Mouse (Mus musculus): ENCODE measurements at regions not wholly inside any gene's neighbourhood (a gene's known extent, or its start where the extent isn't known, plus 50 kb on each side); places are given as distances from the start of the nearest gene placed in this dataset.
A peak's percentile ranks its signal among the peaks of the same experiment; 100 is the strongest.

GRCm38 (mm10) chr8:126733779-126734178 is 140.0 kb upstream of the Irf2bp2 start:
- Histone ChIP-seq H3K4me1 (ENCODE audit: control insufficient read depth, insufficient read depth, insufficient read length, low read length) (peaks cover 37% of the 10 kb centered on the region), H3K27ac (ENCODE audit: insufficient read depth, low read depth, low read length) (no peak overlapping the region), H3K4me3 (ENCODE audit: low read depth, low read length) (no peak overlapping the region), H3K27me3 (ENCODE audit: control insufficient read depth, insufficient read depth, low read length) (no peaks in the 10 kb centered on the region), H3K36me3 (ENCODE audit: control insufficient read depth, insufficient read depth, low read length) (no peaks in the 10 kb centered on the region)
- no peak for TF ChIP-seq CTCF (IDR thresholded peaks at IDR 0.05; ENCODE audit: extremely low read depth, insufficient read length, insufficient replicate concordance, low read depth, low read length)
- no peak for TF ChIP-seq POLR2A (IDR thresholded peaks at IDR 0.05; ENCODE audit: low read depth, low read length)
- WGBS, result 86% methylated on average over 6 of the region's 6 CpGs

- Histone ChIP-seq H3K36me3 (ENCODE audit: control insufficient read depth, insufficient read depth, low read length) (no peaks in the 10 kb centered on the region), H3K27me3 (ENCODE audit: control insufficient read depth, insufficient read depth, low read length) (no peaks in the 10 kb centered on the region), H3K4me1 (ENCODE audit: control insufficient read depth, insufficient read depth, insufficient read length, low read length) (peaks cover 33% of the 10 kb centered on the region), H3K4me3 (ENCODE audit: low read depth, low read length) (no peak overlapping the region), H3K27ac (ENCODE audit: insufficient read depth, low read depth, low read length) (no peak overlapping the region)
- no peak for TF ChIP-seq CTCF (IDR thresholded peaks at IDR 0.05; ENCODE audit: extremely low read depth, insufficient read length, insufficient replicate concordance, low read depth, low read length)
- no peak for TF ChIP-seq POLR2A (IDR thresholded peaks at IDR 0.05; ENCODE audit: low read depth, low read length)
- 91% methylated on average over 7 of the region's 7 CpGs for WGBS
Measured at GRCm38 (mm10) chr8:126733307-126733706, 139.5 kb upstream of the Irf2bp2 start.

- H3K4me1 ChIP-seq (ENCODE audit: control insufficient read depth, insufficient read depth, insufficient read length, low read length), result peaks cover 9% of the 10 kb centered on the region
- H3K27me3 ChIP-seq (ENCODE audit: control insufficient read depth, insufficient read depth, low read length), result no peaks in the 10 kb centered on the region
- no peak for TF ChIP-seq CTCF (IDR thresholded peaks at IDR 0.05; ENCODE audit: extremely low read depth, insufficient read length, insufficient replicate concordance, low read depth, low read length)
- no peak overlapping the region for H3K4me3 ChIP-seq (ENCODE audit: low read depth, low read length)
- H3K27ac ChIP-seq (ENCODE audit: insufficient read depth, low read depth, low read length), result no peak overlapping the region
- H3K36me3 ChIP-seq (ENCODE audit: control insufficient read depth, insufficient read depth, low read length), result no peaks in the 10 kb centered on the region
- 96% methylated on average over 3 of the region's 3 CpGs for WGBS
Measured at GRCm38 (mm10) chr8:126730017-126730631, 136.3 kb upstream of the Irf2bp2 start.

GRCm38 (mm10) chr8:126728987-126729632 is 135.3 kb upstream of the Irf2bp2 start:
- Histone ChIP-seq H3K4me3 (ENCODE audit: low read depth, low read length) (no peak overlapping the region), H3K4me1 (ENCODE audit: control insufficient read depth, insufficient read depth, insufficient read length, low read length) (peaks cover 13% of the 10 kb centered on the region; the same call in 1 of the 2 replicates), H3K36me3 (ENCODE audit: control insufficient read depth, insufficient read depth, low read length) (no peaks in the 10 kb centered on the region), H3K27me3 (ENCODE audit: control insufficient read depth, insufficient read depth, low read length) (no peaks in the 10 kb centered on the region), H3K27ac (ENCODE audit: insufficient read depth, low read depth, low read length) (0 out of 2 replicates have a peak overlapping the region, but pooled peaks have one; percentile 12)
- 75% methylated on average over 12 of the region's 12 CpGs for WGBS
- TF ChIP-seq POLR2A (IDR thresholded peaks at IDR 0.05; ENCODE audit: low read depth, low read length) (no peak), CTCF (IDR thresholded peaks at IDR 0.05; ENCODE audit: extremely low read depth, insufficient read length, insufficient replicate concordance, low read depth, low read length) (no peak)

GRCm38 (mm10) chr8:126728135-126728534 is 134.3 kb upstream of the Irf2bp2 start:
- Histone ChIP-seq H3K27me3 (ENCODE audit: control insufficient read depth, insufficient read depth, low read length) (no peaks in the 10 kb centered on the region), H3K4me1 (ENCODE audit: control insufficient read depth, insufficient read depth, insufficient read length, low read length) (peaks cover 20% of the 10 kb centered on the region; the same call in 1 of the 2 replicates), H3K27ac (ENCODE audit: insufficient read depth, low read depth, low read length) (no peak overlapping the region), H3K4me3 (ENCODE audit: low read depth, low read length) (no peak overlapping the region), H3K36me3 (ENCODE audit: control insufficient read depth, insufficient read depth, low read length) (no peaks in the 10 kb centered on the region)
- 94% methylated on average over 5 of the region's 5 CpGs for WGBS
- TF ChIP-seq CTCF (IDR thresholded peaks at IDR 0.05; ENCODE audit: extremely low read depth, insufficient read length, insufficient replicate concordance, low read depth, low read length), result no peak
- TF ChIP-seq POLR2A (IDR thresholded peaks at IDR 0.05; ENCODE audit: low read depth, low read length), result no peak

- Histone ChIP-seq H3K27me3 (ENCODE audit: control insufficient read depth, insufficient read depth, low read length) (no peaks in the 10 kb centered on the region), H3K4me1 (ENCODE audit: control insufficient read depth, insufficient read depth, insufficient read length, low read length) (peaks cover 27% of the 10 kb centered on the region; the same call in 1 of the 2 replicates), H3K4me3 (ENCODE audit: low read depth, low read length) (no peak overlapping the region), H3K36me3 (ENCODE audit: control insufficient read depth, insufficient read depth, low read length) (no peaks in the 10 kb centered on the region), H3K27ac (ENCODE audit: insufficient read depth, low read depth, low read length) (no peak overlapping the region)
- WGBS, result 96% methylated on average over 2 of the region's 2 CpGs
- TF ChIP-seq POLR2A (IDR thresholded peaks at IDR 0.05; ENCODE audit: low read depth, low read length), result no peak
- no peak for TF ChIP-seq CTCF (IDR thresholded peaks at IDR 0.05; ENCODE audit: extremely low read depth, insufficient read length, insufficient replicate concordance, low read depth, low read length)
Measured at GRCm38 (mm10) chr8:126727068-126727467, 133.3 kb upstream of the Irf2bp2 start.

- 30% methylated on average over 9 of the region's 9 CpGs for WGBS
- peak overlapping the region; percentile 80 for H3K27ac ChIP-seq (ENCODE audit: insufficient read depth, low read depth, low read length)
- peaks cover 28% of the 10 kb centered on the region; the same call in 1 of the 2 replicates for H3K4me1 ChIP-seq (ENCODE audit: control insufficient read depth, insufficient read depth, insufficient read length, low read length)
- H3K36me3 ChIP-seq (ENCODE audit: control insufficient read depth, insufficient read depth, low read length), result no peaks in the 10 kb centered on the region
- no peaks in the 10 kb centered on the region for H3K27me3 ChIP-seq (ENCODE audit: control insufficient read depth, insufficient read depth, low read length)
- H3K4me3 ChIP-seq (ENCODE audit: low read depth, low read length), result no peak overlapping the region
- TF ChIP-seq CTCF (IDR thresholded peaks at IDR 0.05; ENCODE audit: extremely low read depth, insufficient read length, insufficient replicate concordance, low read depth, low read length), result no peak
- no peak for TF ChIP-seq POLR2A (IDR thresholded peaks at IDR 0.05; ENCODE audit: low read depth, low read length)
Measured at GRCm38 (mm10) chr8:126723259-126724122, 129.7 kb upstream of the Irf2bp2 start.

All from small intestine, adult 2 months (tissue).